16 mouse cellular contexts compared by ENCODE assay signal in the genomic region with DNA sequence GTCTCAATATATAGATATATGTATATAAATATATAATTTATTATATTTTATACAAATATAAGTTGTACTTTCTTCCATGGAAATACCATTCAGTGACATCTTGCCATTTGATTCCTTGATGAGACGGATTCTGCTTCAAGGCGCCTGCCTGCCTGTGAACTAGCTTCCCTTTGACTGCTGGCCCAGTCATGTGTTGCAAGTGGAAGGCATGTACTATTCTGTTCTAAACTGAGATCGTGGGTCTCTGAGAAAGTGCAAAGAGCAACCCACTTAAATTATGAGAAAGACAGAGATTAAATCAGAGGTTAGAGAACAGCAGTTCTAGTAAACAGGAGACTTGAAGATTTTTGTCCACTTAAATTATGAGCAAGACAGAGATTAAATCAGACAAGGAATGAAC.
DNase-seq lines count a peak whose midpoint lies in the region.
"Had no signal": no experiment of that assay in that cellular context is flagged by ENCODE, and none has a peak within 500 bp of the region (broad histone marks: within the 10 kb centered on the region; RNA-seq: fewer than 3 reads in every experiment).

No protein-coding gene starts in this region.

- DNase-seq in kidney, adult 9 months, result peak; percentile 46
- no peak for DNase-seq in kidney, postnatal 4 days
- peak; percentile 18 to 58 for DNase-seq in kidney, postnatal 25 days
- DNase-seq in kidney, adult 18-20 months, result no peak
- peak; percentile 28 for DNase-seq in retina, postnatal 1 day
- no peak for DNase-seq in retina, embryonic 14.5 days (ENCODE audit: low spot score)
- DNase-seq: adrenal gland, adult 2 months; adrenal gland, postnatal 14 days; cerebellum, adult 11 months; cerebellum, adult 2 months; cerebellum, adult 9-11 months; cerebellum, postnatal 25 days; gastrocnemius, adult 2 months; gastrocnemius, postnatal 14 days; heart, adult 18-20 months; heart, postnatal 4 days had no signal

Comparison
In these comparisons a context has a peak if more than half of its experiments do, and no peak if none do; other contexts are left out.
1. DNase-seq: peak in kidney, adult 9 months (single experiment), kidney, postnatal 25 days (2 of 2) and retina, postnatal 1 day (single experiment); none in kidney, postnatal 4 days (0 of 2), kidney, adult 18-20 months (single experiment) and retina, embryonic 14.5 days (single experiment).